ENCODE assay signal across 9 mouse cellular contexts in the genomic region with DNA sequence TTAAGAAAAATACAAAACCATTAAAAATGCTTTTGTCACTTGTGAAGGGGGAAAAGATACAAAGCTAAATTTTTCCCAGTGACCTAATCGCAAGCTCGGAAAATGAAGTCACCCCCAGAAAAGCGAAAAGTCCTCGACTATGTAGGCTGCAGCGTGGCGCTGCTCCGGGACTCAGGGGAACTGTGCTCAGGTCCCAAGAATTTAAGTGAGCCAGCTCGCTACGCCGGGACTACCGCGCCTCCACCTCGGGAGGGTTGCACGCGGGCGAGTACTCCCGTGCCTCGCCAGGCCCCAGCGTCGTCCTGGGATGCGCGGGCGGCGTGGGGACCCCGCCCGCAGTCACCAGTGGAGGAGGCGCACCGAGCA. TPM values are rescaled to one million over a fixed set of nuclear protein-coding genes. Genes with fewer than 3 reads are reported as not detected.
DNase-seq lines count a peak whose midpoint lies in the region; ATAC-seq and TF ChIP-seq lines count a peak whose summit lies in the region.
"Had no signal": no experiment of that assay in that cellular context is flagged by ENCODE, and none has a peak within 500 bp of the region (broad histone marks: within the 10 kb centered on the region; RNA-seq: fewer than 3 reads in every experiment).

No protein-coding gene starts in this region.

- H3K27ac ChIP-seq in lung, embryonic 15.5 days = no peak overlapping the region
- H3K27ac ChIP-seq in forebrain, embryonic 12.5 days = no peak overlapping the region
- H3K27ac ChIP-seq in limb, embryonic 11.5 days (replicated peaks; ENCODE audit: low read depth, low read length) = no peak overlapping the region
- H3K27ac ChIP-seq in small intestine, adult 2 months (ENCODE audit: insufficient read depth, low read depth, low read length) = no peak overlapping the region

- peaks cover 3% of the 10 kb centered on the region; the same call in 1 of the 2 replicates for H3K36me3 ChIP-seq in lung, embryonic 15.5 days
- peaks cover 41% of the 10 kb centered on the region for H3K36me3 ChIP-seq in forebrain, embryonic 12.5 days (replicated peaks)
- peaks cover 6% of the 10 kb centered on the region; the same call in 1 of the 2 replicates for H3K36me3 ChIP-seq in limb, embryonic 11.5 days (ENCODE audit: control insufficient read depth, insufficient read depth, low read length)
- peaks cover 7% of the 10 kb centered on the region for H3K36me3 ChIP-seq in small intestine, adult 2 months (ENCODE audit: control insufficient read depth, insufficient read depth, low read length)

- under 1% methylated on average over 28 of the region's 28 CpGs for whole genome bisulfite sequencing in lung, embryonic 15.5 days
- WGBS in forebrain, embryonic 12.5 days = 2% methylated on average over 28 of the region's 28 CpGs
- WGBS in limb, embryonic 11.5 days = 1% methylated on average over 28 of the region's 28 CpGs
- WGBS in small intestine, adult 2 months = 3% methylated on average over 28 of the region's 28 CpGs

- H3K9ac ChIP-seq in lung, embryonic 15.5 days = peak overlapping the region; percentile 57
- peak overlapping the region; percentile 57 for H3K9ac ChIP-seq in forebrain, embryonic 12.5 days
- H3K9ac ChIP-seq in limb, embryonic 11.5 days (ENCODE audit: low read length) = peak overlapping the region; percentile 58

- no peak for TF ChIP-seq POLR2A in small intestine, adult 2 months (IDR thresholded peaks at IDR 0.05; ENCODE audit: low read depth, low read length)

- H3K4me3 ChIP-seq in lung, embryonic 15.5 days = peak overlapping the region; percentile 54
- peak overlapping the region; percentile 45 for H3K4me3 ChIP-seq in forebrain, embryonic 12.5 days (replicated peaks)
- H3K4me3 ChIP-seq in limb, embryonic 11.5 days (ENCODE audit: low read depth, low read length) = peak overlapping the region; percentile 39
- H3K4me3 ChIP-seq in small intestine, adult 2 months (ENCODE audit: low read depth, low read length) = peak overlapping the region; percentile 64

- DNase-seq in lung, postnatal 4 days = no peak
- no peak for DNase-seq in limb, embryonic 11.5 days (ENCODE audit: low spot score)
- DNase-seq in adrenal gland, postnatal 10 days = no peak
- DNase-seq in adrenal gland, postnatal 14 days = no peak

- peaks cover 4% of the 10 kb centered on the region; the same call in 1 of the 2 replicates for H3K4me1 ChIP-seq in lung, embryonic 15.5 days
- H3K4me1 ChIP-seq in forebrain, embryonic 12.5 days = peaks cover 15% of the 10 kb centered on the region
- H3K4me1 ChIP-seq in limb, embryonic 11.5 days (ENCODE audit: control insufficient read depth, insufficient read depth, low read length) = peaks cover 12% of the 10 kb centered on the region
- peaks cover 7% of the 10 kb centered on the region for H3K4me1 ChIP-seq in small intestine, adult 2 months (ENCODE audit: control insufficient read depth, insufficient read depth, insufficient read length, low read length)

- no peaks in the 10 kb centered on the region for H3K9me3 ChIP-seq in lung, embryonic 15.5 days
- H3K9me3 ChIP-seq in forebrain, embryonic 12.5 days = no peaks in the 10 kb centered on the region
- H3K9me3 ChIP-seq in limb, embryonic 11.5 days (ENCODE audit: control insufficient read depth, low read length) = no peaks in the 10 kb centered on the region

- H3K4me2 ChIP-seq in lung, embryonic 15.5 days = peak overlapping the region; percentile 94
- peak overlapping the region; percentile 79 for H3K4me2 ChIP-seq in forebrain, embryonic 12.5 days
- H3K4me2 ChIP-seq in limb, embryonic 11.5 days (ENCODE audit: low read depth, severe bottlenecking) = peak overlapping the region; percentile 92

- no peak for TF ChIP-seq CTCF in small intestine, adult 2 months (IDR thresholded peaks at IDR 0.05; ENCODE audit: extremely low read depth, insufficient read length, insufficient replicate concordance, low read depth, low read length)

- H3K27me3 ChIP-seq in lung, embryonic 15.5 days = no peaks in the 10 kb centered on the region
- H3K27me3 ChIP-seq in forebrain, embryonic 12.5 days = peaks cover 24% of the 10 kb centered on the region
- no peaks in the 10 kb centered on the region for H3K27me3 ChIP-seq in limb, embryonic 11.5 days (ENCODE audit: control insufficient read depth, insufficient read depth, low read length)
- no peaks in the 10 kb centered on the region for H3K27me3 ChIP-seq in small intestine, adult 2 months (ENCODE audit: control insufficient read depth, insufficient read depth, low read length)

- ATAC-seq in lung, embryonic 15.5 days (ENCODE audit: borderline replicate concordance, extremely low read depth, low FRiP score, low TSS enrichment) = no peak
- peak; percentile 45; the same call in 1 of the 2 replicates for ATAC-seq in forebrain, embryonic 12.5 days (ENCODE audit: low FRiP score)
- ATAC-seq in limb, embryonic 11.5 days (ENCODE audit: insufficient number of reproducible peaks, low FRiP score, low TSS enrichment, low read depth) = peak; percentile 29

RNA-seq across cellular contexts. Expression of gene Lrcol1, which starts 18.3 kb away (rescaled TPM):
- 1.9 and 2.8 TPM in 2 replicates for polyA plus RNA-seq in lung, embryonic 15.5 days (2015; fragmentation: Nextera tagmentation; extraction: Ambion mirVana)
- polyA plus RNA-seq in forebrain, embryonic 12.5 days (2016; fragmentation: Nextera tagmentation; extraction: Ambion mirVana) = not detected in 2 replicates
- polyA plus RNA-seq in limb, embryonic 11.5 days (2014; fragmentation: Nextera tagmentation; extraction: Ambion mirVana) = not detected in 2 replicates
- not detected in 2 replicates for polyA plus RNA-seq in small intestine, adult 2 months (2012; rRNA removed)
- total RNA-seq in adrenal gland, postnatal 10 days (2021) = not detected
- total RNA-seq in adrenal gland, postnatal 14 days (2021) = not detected in 2 replicates
- total RNA-seq: adrenal gland, adult 2 months; layer of hippocampus, adult 18-20 months had no signal
- polyA plus RNA-seq: adrenal gland, adult 2 months had no signal

RNA-seq across cellular contexts. Expression of gene P2rx2, which starts 19.8 kb away (rescaled TPM):
- polyA plus RNA-seq in lung, embryonic 15.5 days (2015; fragmentation: Nextera tagmentation; extraction: Ambion mirVana) = 13.9 and 15.1 TPM in 2 replicates
- polyA plus RNA-seq in forebrain, embryonic 12.5 days (2016; fragmentation: Nextera tagmentation; extraction: Ambion mirVana) = 1.8 and 1.9 TPM in 2 replicates
- polyA plus RNA-seq in limb, embryonic 11.5 days (2014; fragmentation: Nextera tagmentation; extraction: Ambion mirVana) = 0.56 and 0.72 TPM in 2 replicates
- 1.2 and 2.3 TPM in 2 replicates for polyA plus RNA-seq in small intestine, adult 2 months (2012; rRNA removed)
- under 1 TPM; 0.63 to 0.97 TPM for total RNA-seq in adrenal gland, postnatal 10 days (2021)
- 0.48 and 1.2 TPM in 2 replicates for total RNA-seq in adrenal gland, postnatal 14 days (2021)
- total RNA-seq: layer of hippocampus, adult 18-20 months had no signal
